Mouse (Mus musculus) kidney, embryonic 16.5 days (tissue): ENCODE results near the gene Gm45716. TPM values are rescaled to one million over a fixed set of nuclear protein-coding genes. Genes with fewer than 3 reads are reported as not detected.
A peak's percentile ranks its signal among the peaks of the same experiment; 100 is the strongest.

Source experiments
- ATAC-seq: fragments of 200-750 bp; cut with Nextera tagmentation; 2 replicates; pipeline ENCODE4 v1.8.0; 2017; ENCODE audit warnings: moderate TSS enrichment; ENCODE audit not compliant: low FRiP score, low TSS enrichment
- H3K27ac ChIP-seq: fragments of 300-500 bp; sonication (generic); 2 replicates; pipeline ENCODE4 v1.5.1; 2014; ENCODE audit warnings: low read length
- H3K27me3 ChIP-seq: fragments of 300-500 bp; sonication (generic); 2 replicates; pipeline ENCODE4 v1.6.1; 2014; ENCODE audit warnings: low read length, control low read depth, mixed read lengths; ENCODE audit not compliant: insufficient read depth
- H3K36me3 ChIP-seq: fragments of 300-500 bp; sonication (generic); 2 replicates; pipeline ENCODE4 v1.6.1; 2014; ENCODE audit warnings: low read length, control low read depth, mixed read lengths; ENCODE audit not compliant: insufficient read depth
- H3K4me1 ChIP-seq: fragments of 300-500 bp; sonication (generic); 2 replicates; pipeline ENCODE4 v1.6.1; 2014; ENCODE audit warnings: low read length, control low read depth, mixed read lengths; ENCODE audit not compliant: insufficient read depth
- H3K4me2 ChIP-seq: fragments of 300-500 bp; sonication (generic); replicated peaks from 2 replicates; pipeline ENCODE4 v1.6.1; 2014; ENCODE audit warnings: low read depth, low read length
- H3K4me3 ChIP-seq: fragments of 300-500 bp; sonication (generic); 2 replicates; pipeline ENCODE4 v1.5.1; 2014; ENCODE audit warnings: mild to moderate bottlenecking, low read length
- H3K9ac ChIP-seq: fragments of 300-500 bp; sonication (generic); replicated peaks from 2 replicates; pipeline ENCODE4 v1.6.1; 2014; ENCODE audit warnings: low read length
- H3K9me3 ChIP-seq: fragments of 300-500 bp; sonication (generic); 2 replicates; pipeline ENCODE4 v1.6.1; 2016; ENCODE audit warnings: low read length, control low read depth
- WGBS: fragments of 180-500 bp; shearing (Covaris S2); extraction: QIAGEN DNeasy Blood & Tissue Kit; methylation state at CpG from one replicate; pipeline ENCODE4 v1.1.7; 2014; 5-methylcytosine and 5-hydroxymethylcytosine counted together
- polyA plus RNA-seq: library from polyadenylated mRNA; unstranded; fragments of >200 nt; fragmentation: Nextera tagmentation; extraction: Ambion mirVana; gene quantifications from 2 replicates; pipeline ENCODE4 v1.2.1, GENCODE M21; 2015

Gm45716 gene
- polyA plus RNA-seq, 1 experiment from 2014 or later = 6.7 TPM

- Histone ChIP-seq H3K9ac (no peak overlapping the region), H3K36me3 (peaks cover 26% of the 10 kb centered on the region), H3K4me2 (no peak overlapping the region), H3K9me3 (no peaks in the 10 kb centered on the region), H3K27ac (no peak overlapping the region), H3K27me3 (no peaks in the 10 kb centered on the region), H3K4me3 (no peak overlapping the region), H3K4me1 (peaks cover 12% of the 10 kb centered on the region)
- ATAC-seq = no peak
- 78% methylated on average over 16 of the region's 16 CpGs for WGBS
Measured at GRCm38 (mm10) chr11:90256833-90257525, 69.5 kb downstream of the Gm45716 start.

- Histone ChIP-seq H3K27me3 (no peaks in the 10 kb centered on the region), H3K4me3 (no peak overlapping the region), H3K9me3 (no peaks in the 10 kb centered on the region), H3K4me2 (no peak overlapping the region), H3K4me1 (peaks cover 7% of the 10 kb centered on the region), H3K27ac (no peak overlapping the region), H3K9ac (no peak overlapping the region), H3K36me3 (peaks cover 40% of the 10 kb centered on the region)
- ATAC-seq = no peak
- WGBS = 74% methylated on average over 10 of the region's 10 CpGs
Measured at GRCm38 (mm10) chr11:90258321-90258927, 70.9 kb downstream of the Gm45716 start.

- WGBS = 36% methylated on average over 4 of the region's 4 CpGs
- H3K9ac ChIP-seq = no peak overlapping the region
- H3K4me2 ChIP-seq = no peak overlapping the region
- 0 out of 2 replicates have a peak overlapping the region, but pooled peaks have one; percentile 3 for H3K27ac ChIP-seq
- ATAC-seq = peak; percentile 75
- H3K36me3 ChIP-seq = peaks cover 40% of the 10 kb centered on the region
- H3K4me3 ChIP-seq = no peak overlapping the region
- peaks cover 7% of the 10 kb centered on the region for H3K4me1 ChIP-seq
- H3K9me3 ChIP-seq = no peaks in the 10 kb centered on the region
- no peaks in the 10 kb centered on the region for H3K27me3 ChIP-seq
Measured at GRCm38 (mm10) chr11:90259071-90259470, 71.6 kb downstream of the Gm45716 start.

GRCm38 (mm10) chr11:90259826-90260225 lies 72.3 kb downstream of the Gm45716 start:
- no peak for ATAC-seq
- H3K27me3 ChIP-seq = no peaks in the 10 kb centered on the region
- peaks cover 42% of the 10 kb centered on the region for H3K36me3 ChIP-seq
- no peak overlapping the region for H3K4me3 ChIP-seq
- no peak overlapping the region for H3K27ac ChIP-seq
- WGBS = 88% methylated on average over 9 of the region's 9 CpGs
- no peak overlapping the region for H3K4me2 ChIP-seq
- H3K9me3 ChIP-seq = no peaks in the 10 kb centered on the region
- no peak overlapping the region for H3K9ac ChIP-seq
- peaks cover 7% of the 10 kb centered on the region for H3K4me1 ChIP-seq

GRCm38 (mm10) chr11:90264180-90264579 lies 76.7 kb downstream of the Gm45716 start:
- no peak overlapping the region for H3K27ac ChIP-seq
- H3K4me3 ChIP-seq = no peak overlapping the region
- no peaks in the 10 kb centered on the region for H3K27me3 ChIP-seq
- peaks cover 42% of the 10 kb centered on the region for H3K36me3 ChIP-seq
- H3K9me3 ChIP-seq = no peaks in the 10 kb centered on the region
- no peak overlapping the region for H3K4me2 ChIP-seq
- peaks cover 12% of the 10 kb centered on the region for H3K4me1 ChIP-seq
- WGBS = 64% methylated on average over 11 of the region's 11 CpGs
- H3K9ac ChIP-seq = no peak overlapping the region
- ATAC-seq = 0 out of 2 replicates have a peak, but pooled peaks have one; percentile 15

- H3K27me3 ChIP-seq = no peaks in the 10 kb centered on the region
- no peak overlapping the region for H3K4me3 ChIP-seq
- H3K36me3 ChIP-seq = peaks cover 34% of the 10 kb centered on the region
- ATAC-seq = no peak
- no peak overlapping the region for H3K9ac ChIP-seq
- WGBS = 88% methylated on average over 7 of the region's 7 CpGs
- H3K4me2 ChIP-seq = no peak overlapping the region
- H3K4me1 ChIP-seq = peaks cover 20% of the 10 kb centered on the region
- no peak overlapping the region for H3K27ac ChIP-seq
- no peaks in the 10 kb centered on the region for H3K9me3 ChIP-seq
Measured at GRCm38 (mm10) chr11:90265581-90265980, 78.1 kb downstream of the Gm45716 start.

- Histone ChIP-seq H3K9ac (no peak overlapping the region), H3K4me3 (no peak overlapping the region), H3K27ac (0 out of 2 replicates have a peak overlapping the region, but pooled peaks have one; percentile 31), H3K4me1 (peaks cover 20% of the 10 kb centered on the region), H3K4me2 (peak overlapping the region; percentile 19; the same call in 1 of the 2 replicates), H3K36me3 (peaks cover 22% of the 10 kb centered on the region), H3K27me3 (no peaks in the 10 kb centered on the region), H3K9me3 (no peaks in the 10 kb centered on the region)
- ATAC-seq = peak; percentile 79
- WGBS = 35% methylated on average over 5 of the region's 5 CpGs
Measured at GRCm38 (mm10) chr11:90268934-90269333, 81.5 kb downstream of the Gm45716 start.

GRCm38 (mm10) chr11:90269398-90270123 lies 82.1 kb downstream of the Gm45716 start:
- peak; percentile 42; the same call in 1 of the 2 replicates for ATAC-seq
- H3K27me3 ChIP-seq = no peaks in the 10 kb centered on the region
- H3K4me3 ChIP-seq = no peak overlapping the region
- H3K9ac ChIP-seq = no peak overlapping the region
- H3K9me3 ChIP-seq = no peaks in the 10 kb centered on the region
- 0 out of 2 replicates have a peak overlapping the region, but pooled peaks have one; percentile 31 for H3K27ac ChIP-seq
- WGBS = 40% methylated on average over 18 of the region's 18 CpGs
- peaks cover 20% of the 10 kb centered on the region for H3K4me1 ChIP-seq
- peak overlapping the region; percentile 19 for H3K4me2 ChIP-seq
- peaks cover 21% of the 10 kb centered on the region for H3K36me3 ChIP-seq

- no peak overlapping the region for H3K4me3 ChIP-seq
- WGBS = 77% methylated on average over 11 of the region's 11 CpGs
- H3K27me3 ChIP-seq = no peaks in the 10 kb centered on the region
- H3K4me1 ChIP-seq = peaks cover 20% of the 10 kb centered on the region
- peaks cover 20% of the 10 kb centered on the region for H3K36me3 ChIP-seq
- H3K27ac ChIP-seq = no peak overlapping the region
- no peak overlapping the region for H3K4me2 ChIP-seq
- no peak for ATAC-seq
- no peak overlapping the region for H3K9ac ChIP-seq
- no peaks in the 10 kb centered on the region for H3K9me3 ChIP-seq
Measured at GRCm38 (mm10) chr11:90270132-90270877, 82.8 kb downstream of the Gm45716 start.
